Mouse (Mus musculus) ES-E14 (cell line): ENCODE results near the gene Zdhhc22. TPM values are rescaled to one million over a fixed set of nuclear protein-coding genes. Genes with fewer than 3 reads are reported as not detected.

Source experiments
- DNase-seq: peaks from one replicate; pipeline ENCODE4 v3.0.0-alpha.2; 2013; ENCODE audit warnings: low read depth, low spot score
- H3K27ac ChIP-seq: 2 replicates; pipeline ENCODE4 v1.5.1; 2012; ENCODE audit warnings: low read depth, mild to moderate bottlenecking, low read length, moderate library complexity, mixed read lengths; ENCODE audit not compliant: poor library complexity, insufficient read depth, severe bottlenecking
- H3K36me3 ChIP-seq: 2 replicates; pipeline ENCODE4 v1.6.1; 2012; ENCODE audit warnings: mild to moderate bottlenecking, low read length, moderate library complexity, mixed read lengths; ENCODE audit not compliant: control insufficient read depth, poor library complexity, insufficient read depth, severe bottlenecking
- H3K4me1 ChIP-seq, 2 experiments: fragments of 150-350 bp in 1 of 2; sonication (generic) in 1 of 2; 2 replicates each; pipeline ENCODE4 v1.6.1; 2012; ENCODE audit warnings: low read length in 2 of 2, mild to moderate bottlenecking in 1 of 2, mixed read lengths in 1 of 2; ENCODE audit not compliant: control insufficient read depth in 2 of 2, insufficient read depth in 2 of 2, poor library complexity in 1 of 2
- H3K4me3 ChIP-seq, 2 experiments: fragments of 150-350 bp in 1 of 2; sonication (generic) in 1 of 2; 2 replicates each; pipeline ENCODE4 v1.5.1; 2012; ENCODE audit warnings: low read length in 2 of 2, low read depth in 1 of 2, mild to moderate bottlenecking in 1 of 2, mixed read lengths in 1 of 2; ENCODE audit not compliant: insufficient read depth in 1 of 2, poor library complexity in 1 of 2, severe bottlenecking in 1 of 2
- H3K9ac ChIP-seq: 2 replicates; pipeline ENCODE4 v1.6.1; 2012; ENCODE audit warnings: low read depth, mild to moderate bottlenecking, low read length, mixed read lengths; ENCODE audit not compliant: poor library complexity, insufficient read depth, severe bottlenecking
- H3K9me3 ChIP-seq: fragments of 150-350 bp; sonication (generic); 2 replicates; pipeline ENCODE4 v1.6.1; 2012; ENCODE audit warnings: low read depth, mild to moderate bottlenecking, low read length; ENCODE audit not compliant: control insufficient read depth, insufficient read depth
- CHD2 ChIP-seq: IDR thresholded peaks from 2 replicates; pipeline ENCODE4 v1.6.1; 2014; ENCODE audit warnings: mild to moderate bottlenecking, low read depth, low read length, inconsistent platforms
- HCFC1 ChIP-seq: IDR thresholded peaks from 2 replicates; pipeline ENCODE4 v1.6.1; 2012; ENCODE audit warnings: low read length, inconsistent platforms, borderline replicate concordance; ENCODE audit not compliant: insufficient read depth
- MAFK ChIP-seq: IDR thresholded peaks from 2 replicates; pipeline ENCODE4 v1.6.1; 2014; ENCODE audit warnings: mild to moderate bottlenecking, low read depth, low read length, inconsistent platforms; ENCODE audit not compliant: insufficient read depth
- ZC3H11A ChIP-seq: IDR thresholded peaks from 2 replicates; pipeline ENCODE4 v1.6.1; 2012; ENCODE audit warnings: low read depth, mild to moderate bottlenecking, inconsistent platforms, low read length, borderline replicate concordance
- ZNF384 ChIP-seq: IDR thresholded peaks from 2 replicates; pipeline ENCODE4 v1.6.1; 2012; ENCODE audit warnings: low read depth, low read length, inconsistent platforms
- in situ Hi-C, 2 experiments: fragments of 600-800 bp; cut with MboI; formaldehyde crosslinking; loops; one replicate each; pipeline ENCODE4 v1.15.1; 2025; ENCODE audit warnings: low sequenced_read_pairs in 2 of 2, inconsistent platforms in 1 of 2; ENCODE audit not compliant: unreplicated experiment in 2 of 2
- total RNA-seq: library from RNA; depleted of rRNA; stranded (reverse); fragments of 300-350 nt; gene quantifications from 2 replicates; pipeline ENCODE4 v1.2.3, GENCODE M21; 2012

The Zdhhc22 gene
- total RNA-seq, 1 experiment = not detected

DNA sequence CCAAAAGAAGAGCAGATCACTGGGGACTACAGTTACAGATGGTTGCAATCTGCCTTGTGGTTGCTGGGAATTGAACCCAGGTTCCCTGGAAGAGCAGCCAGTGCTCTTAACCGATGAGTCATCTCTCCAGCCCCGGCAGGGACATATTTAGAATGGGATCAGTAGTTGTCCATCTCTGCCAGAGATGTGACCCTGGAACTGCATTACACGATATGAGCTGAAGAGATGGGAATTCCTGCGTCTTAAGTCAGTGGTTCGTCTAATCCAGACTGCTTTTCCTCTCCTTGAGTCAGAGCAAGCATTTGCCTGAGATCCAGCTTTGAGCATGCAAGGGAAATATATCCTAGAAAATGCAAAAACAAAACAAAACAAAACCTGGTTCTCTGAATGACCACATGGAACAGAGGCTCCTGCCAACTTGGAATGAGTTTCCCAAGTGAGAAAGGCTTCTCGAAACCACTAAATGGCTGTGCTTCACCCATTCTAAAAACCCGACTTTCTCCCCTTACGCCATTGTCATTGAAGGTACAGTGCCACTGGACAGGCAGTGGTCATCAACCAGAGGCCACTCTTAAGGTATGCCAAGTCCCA, 54.4 kb downstream of the Zdhhc22 start:
- Histone ChIP-seq H3K36me3 (no peaks in the 10 kb centered on the region), H3K27ac (no peak overlapping the region), H3K4me3 (no peak overlapping the region), H3K9me3 (no peaks in the 10 kb centered on the region), H3K4me1 (peaks cover 16 to 17% of the 10 kb centered on the region in 2 experiments), H3K9ac (no peak overlapping the region)
- no peak for TF ChIP-seq CHD2
- TF ChIP-seq MAFK = no peak
- TF ChIP-seq ZC3H11A = no peak
- TF ChIP-seq HCFC1 = no peak
- no peak for TF ChIP-seq ZNF384
- no peak for DNase-seq
- in situ Hi-C loops = loop anchor here in 1 of 2 experiments (10.0 kb wide), 1 partner anchor 141 kb away; no protein-coding TSS in a partner anchor

GRCm38 (mm10) chr12:86934748-86935147, 55.5 kb downstream of the Zdhhc22 start:
- H3K27ac ChIP-seq = no peak overlapping the region
- no peaks in the 10 kb centered on the region for H3K9me3 ChIP-seq
- H3K4me1 ChIP-seq = peaks cover 15 to 16% of the 10 kb centered on the region in 2 experiments
- no peak for TF ChIP-seq ZNF384
- TF ChIP-seq ZC3H11A = no peak
- no peak overlapping the region for H3K9ac ChIP-seq
- no peaks in the 10 kb centered on the region for H3K36me3 ChIP-seq
- in situ Hi-C loops = loop anchor here in 1 of 2 experiments (10.0 kb wide), 1 partner anchor 140 kb away; no protein-coding TSS in a partner anchor
- no peak for DNase-seq
- H3K4me3 ChIP-seq = no peak overlapping the region

GRCm38 (mm10) chr12:86932575-86932952, 57.7 kb downstream of the Zdhhc22 start:
- no peak for DNase-seq
- Histone ChIP-seq H3K36me3 (no peaks in the 10 kb centered on the region), H3K9me3 (no peaks in the 10 kb centered on the region), H3K27ac (peak overlapping the region; percentile 90), H3K9ac (peak overlapping the region; percentile 16), H3K4me3 (peak overlapping the region; percentile 4 to 11; a peak in 1 of 4 replicates), H3K4me1 (peaks cover 7 to 12% of the 10 kb centered on the region in 2 experiments)
- TF ChIP-seq MAFK (no peak), ZC3H11A (no peak), HCFC1 (0 out of 2 replicates have a peak, but pooled peaks have one; percentile 38), CHD2 (peak; percentile 41; the same call in 1 of the 2 replicates), ZNF384 (no peak)
- in situ Hi-C loops = loop anchor here in 1 of 2 experiments (10.0 kb wide), 1 partner anchor 138 kb away; no protein-coding TSS in a partner anchor

DNA sequence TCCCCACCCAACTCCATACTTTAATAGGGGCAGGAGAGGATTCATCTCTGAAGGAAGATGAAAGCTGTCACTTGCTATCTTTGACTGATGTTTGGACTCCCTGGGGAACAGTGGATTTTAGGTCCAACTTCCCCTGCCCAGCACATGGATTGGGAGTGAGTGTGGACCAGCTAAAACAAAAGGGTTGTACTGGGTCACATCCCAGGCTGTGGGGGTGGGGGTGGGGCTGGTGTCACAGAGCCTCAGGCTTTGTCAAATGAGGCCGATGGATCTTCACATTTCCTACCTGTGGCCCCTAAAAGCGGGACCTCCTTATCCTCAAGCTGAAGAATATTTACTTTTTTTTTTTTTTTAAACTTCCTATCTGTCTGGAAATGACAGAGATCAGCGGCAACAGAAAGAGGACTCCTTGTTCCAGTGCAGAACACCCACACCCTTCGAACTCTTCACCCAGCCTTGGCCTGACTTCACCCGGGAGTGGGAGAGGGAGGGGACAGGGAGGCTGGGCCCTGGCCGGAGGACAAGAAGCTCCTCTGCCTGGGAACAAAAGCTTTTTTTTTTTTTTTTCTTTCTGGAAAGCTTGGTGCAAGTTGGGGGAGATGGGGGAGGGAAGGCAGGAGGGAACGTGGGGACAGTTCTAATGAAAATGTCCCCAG, 58.2 kb downstream of the Zdhhc22 start:
- H3K27ac ChIP-seq = peak overlapping the region; percentile 90
- in situ Hi-C loops = loop anchor here in 1 of 2 experiments (10.0 kb wide), 1 partner anchor 137 kb away; no protein-coding TSS in a partner anchor

More for the DNA sequence above, 58.2 kb downstream of the Zdhhc22 start:
- no peaks in the 10 kb centered on the region for H3K9me3 ChIP-seq
- peak overlapping the region; percentile 4 to 11; a peak in 1 of 4 replicates for H3K4me3 ChIP-seq
- peaks cover 7 to 12% of the 10 kb centered on the region in 2 experiments for H3K4me1 ChIP-seq
- DNase-seq = no peak
- H3K9ac ChIP-seq = peak overlapping the region; percentile 16
- no peak for TF ChIP-seq ZC3H11A
- peak; percentile 92 for TF ChIP-seq ZNF384
- H3K36me3 ChIP-seq = no peaks in the 10 kb centered on the region
